Mouse (Mus musculus) layer of hippocampus, adult 11-12 months (tissue): ENCODE data around the gene Mtmr14.

Experiments used
- DNase-seq: peaks from one replicate; pipeline ENCODE4 v3.0.0; 2022; ENCODE audit warnings: low spot score

Mtmr14 gene

DNA sequence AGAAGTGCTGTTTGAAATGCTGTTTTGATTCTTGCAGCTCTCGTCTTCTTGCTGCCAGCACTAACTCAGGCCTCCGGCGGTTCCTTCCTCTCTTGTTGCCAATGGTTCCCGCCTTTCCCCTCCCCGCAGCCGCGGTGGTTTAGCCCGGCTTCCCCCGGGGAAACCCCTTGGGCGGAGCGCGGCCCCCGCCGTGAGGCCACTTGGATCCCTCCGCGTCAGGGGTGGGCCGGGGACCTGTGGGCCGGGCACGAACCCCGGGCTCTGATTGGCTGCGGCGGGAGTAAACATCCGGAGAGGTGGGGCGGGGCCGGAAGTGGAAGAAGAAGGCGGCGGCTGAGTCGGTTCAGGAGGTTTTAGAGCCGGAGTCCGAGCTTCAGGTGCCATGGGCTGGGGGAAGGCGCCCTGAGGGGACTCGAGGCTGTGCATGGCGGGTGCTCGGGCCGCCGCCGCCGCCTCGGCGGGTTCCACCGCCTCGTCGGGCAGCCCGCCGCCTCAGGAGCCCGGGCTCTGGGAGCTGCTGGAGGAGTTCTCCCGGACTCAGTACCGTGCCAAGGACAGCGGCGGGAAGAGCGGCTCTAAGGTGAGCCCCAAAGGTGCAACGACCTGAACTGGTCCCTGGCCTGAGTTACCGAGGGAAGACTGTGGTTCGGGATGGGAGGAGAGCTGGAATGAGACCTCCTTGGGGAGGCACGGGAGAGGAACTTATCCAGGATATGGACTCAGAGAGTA is at the start of gene Mtmr14:
Gene Mtmr14, plus strand, starts transcription at position 302 of the 729 bp plus-strand sequence.
- peak; percentile 98 for DNase-seq

DNA sequence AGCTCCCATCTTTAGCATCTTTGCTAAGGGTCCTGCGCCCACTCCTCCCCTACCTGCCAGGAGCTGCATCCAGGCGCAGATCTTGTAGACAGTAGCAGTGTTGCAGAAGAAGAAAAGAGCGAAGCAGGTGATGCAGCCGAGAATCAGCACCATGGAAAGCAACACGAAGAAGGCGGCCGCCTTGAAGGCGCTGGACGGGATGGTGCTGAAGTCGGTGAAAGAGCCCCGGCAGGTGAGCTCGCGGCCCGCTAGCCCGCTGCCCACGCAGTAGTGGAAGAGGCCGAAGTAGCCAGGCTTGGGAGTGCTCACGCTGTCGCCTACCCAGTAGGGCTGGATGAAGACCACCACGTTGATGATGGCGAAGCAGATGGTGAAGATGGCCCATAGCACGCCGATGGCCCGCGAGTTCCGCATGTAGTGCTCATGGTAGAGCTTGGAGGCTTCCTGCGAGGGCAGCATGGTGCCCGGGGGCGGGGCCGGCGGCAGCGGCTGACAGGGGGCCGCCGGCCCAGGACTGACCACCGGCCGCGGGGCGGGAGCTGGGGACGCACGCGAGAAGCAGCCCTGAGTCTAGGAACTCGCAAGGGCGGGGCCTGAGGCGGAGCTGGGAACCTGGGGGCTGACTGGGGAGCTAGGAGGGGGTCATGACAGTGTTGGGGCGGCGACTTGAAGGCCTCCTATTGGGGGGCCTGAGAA is 43.7 kb upstream of the Mtmr14 start:
- DNase-seq: no peak

- no peak for DNase-seq
Measured at GRCm38 (mm10) chr6:113194517-113194840, 43.2 kb upstream of the Mtmr14 start.

GRCm38 (mm10) chr6:113194841-113195595 is 42.6 kb upstream of the Mtmr14 start, which contains the start of gene Lhfpl4:
Gene Lhfpl4 (minus strand): TSS chr6:113195384.
- DNase-seq: peak; percentile 52

DNA sequence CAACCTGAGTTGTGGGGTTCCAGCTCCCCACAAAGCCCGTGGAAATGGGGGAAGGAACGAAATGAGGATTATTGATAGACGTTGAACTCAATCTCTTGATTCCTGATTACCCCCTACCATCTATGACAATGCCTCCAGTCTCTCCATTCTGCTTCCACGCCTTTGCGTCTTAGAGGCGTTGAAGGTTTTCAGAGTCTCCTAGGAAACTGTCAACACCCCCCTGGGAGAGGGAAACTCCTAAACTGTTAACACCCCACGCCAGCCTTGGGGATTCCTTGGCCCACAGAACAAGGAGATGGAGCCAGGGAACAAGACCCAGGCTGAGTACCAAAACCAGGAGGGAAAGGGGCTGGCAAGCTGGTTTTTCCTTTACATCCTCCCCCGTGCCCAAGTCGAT is 42.0 kb upstream of the Mtmr14 start:
- no peak for DNase-seq

- DNase-seq: no peak
Measured at GRCm38 (mm10) chr6:113216280-113216679, 21.4 kb upstream of the Mtmr14 start.

DNA sequence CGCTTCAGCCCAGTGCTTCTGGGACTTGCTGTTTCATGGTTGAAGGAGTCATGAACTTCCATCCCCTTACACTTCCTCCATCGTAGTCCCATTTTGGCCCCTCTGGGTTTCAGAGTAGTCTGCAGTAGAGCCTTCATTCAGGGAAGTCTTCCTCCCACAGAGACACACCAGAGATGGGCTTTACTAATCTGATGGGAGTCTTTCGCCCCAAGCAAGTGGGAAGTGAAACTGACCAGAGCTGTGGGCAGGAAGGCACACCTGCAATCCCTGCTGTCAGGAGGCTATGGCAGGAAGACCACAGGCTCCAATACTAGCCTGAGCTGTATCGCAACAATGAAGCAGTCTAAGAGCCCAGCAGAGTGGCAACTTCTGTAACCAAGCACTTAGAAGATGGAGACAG is 11.8 kb upstream of the Mtmr14 start:
- DNase-seq: no peak

- no peak for DNase-seq
Measured at GRCm38 (mm10) chr6:113226705-113227104, 10.9 kb upstream of the Mtmr14 start.

GRCm38 (mm10) chr6:113235141-113235540 is 2.5 kb upstream of the Mtmr14 start:
- DNase-seq: no peak

- DNase-seq: no peak
Measured at GRCm38 (mm10) chr6:113238442-113238841, 799 bp downstream of the Mtmr14 start.

GRCm38 (mm10) chr6:113242753-113243152 is 5.1 kb downstream of the Mtmr14 start:
- DNase-seq: no peak

DNA sequence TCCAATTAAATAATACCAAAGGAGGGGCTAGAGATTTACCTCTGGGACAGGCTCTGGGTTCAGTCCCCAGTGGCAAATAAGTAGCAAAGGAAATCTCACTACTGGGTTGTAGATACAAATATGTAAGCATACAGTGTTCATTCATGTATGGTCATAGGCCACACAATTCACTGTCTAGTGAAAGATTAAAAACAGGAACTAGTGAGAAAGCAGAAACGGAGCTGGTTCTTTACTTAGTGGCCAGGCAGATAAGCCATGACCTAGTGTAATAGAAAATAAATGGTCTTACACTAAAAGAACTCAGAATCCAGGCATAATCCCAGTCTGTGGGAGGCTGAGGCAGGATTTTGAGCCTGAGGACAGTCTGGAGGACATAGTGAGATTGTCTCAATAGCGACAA is 7.9 kb downstream of the Mtmr14 start:
- no peak for DNase-seq

GRCm38 (mm10) chr6:113250786-113251185 is 13.1 kb downstream of the Mtmr14 start:
- DNase-seq: no peak

- no peak for DNase-seq
Measured at GRCm38 (mm10) chr6:113251921-113252320, 14.3 kb downstream of the Mtmr14 start.

DNA sequence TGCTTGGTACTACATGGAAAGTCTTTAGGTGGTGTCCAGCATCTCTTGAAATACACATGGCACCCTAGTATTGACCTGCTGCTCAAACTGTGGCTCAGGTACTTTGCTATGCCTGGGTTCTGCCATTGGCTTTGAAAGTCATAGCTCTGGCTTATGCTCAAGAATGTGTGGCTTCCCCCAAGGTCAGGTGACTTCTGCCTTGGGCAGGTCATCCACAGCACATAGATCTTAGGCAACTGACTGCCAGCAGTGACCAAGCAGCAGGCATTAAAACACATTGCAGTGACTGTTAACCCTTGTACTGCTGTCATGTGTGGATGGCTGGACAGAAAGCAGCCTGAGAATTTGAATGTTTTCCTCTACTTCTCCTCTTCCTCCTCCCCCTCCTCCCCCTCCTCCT is 17.3 kb downstream of the Mtmr14 start:
- DNase-seq: no peak

DNA sequence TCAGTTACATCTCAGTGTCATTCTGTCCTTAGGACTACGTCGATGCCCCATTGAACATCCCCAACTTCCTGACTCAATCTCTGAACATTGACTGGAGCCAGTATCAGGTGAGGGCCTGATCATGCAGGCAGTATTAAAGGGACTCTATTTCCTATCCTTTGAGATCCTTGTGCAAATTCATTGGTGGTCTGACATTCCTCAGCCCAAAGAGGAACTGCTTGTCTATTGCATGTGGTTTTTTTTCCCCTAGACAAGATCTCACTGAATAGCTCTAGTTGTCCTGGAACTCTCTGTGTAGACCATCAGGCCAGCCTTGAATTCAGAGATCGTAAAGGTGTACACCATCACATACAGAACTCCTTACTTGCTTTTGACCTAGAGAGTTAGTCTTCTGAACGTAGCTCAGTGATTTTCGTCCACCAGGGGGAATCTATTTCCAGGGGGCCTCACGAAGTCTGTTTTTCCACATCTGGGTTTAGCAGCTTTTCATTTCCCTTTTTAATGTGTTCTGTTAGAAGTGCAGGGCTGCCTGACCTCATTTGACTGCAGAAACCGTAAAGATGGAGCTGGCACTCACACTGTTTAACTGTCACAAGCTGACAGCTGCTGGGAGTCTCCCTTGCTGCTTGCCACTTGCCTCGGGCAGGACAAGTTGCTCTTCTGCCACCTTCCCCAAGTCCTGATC is 23.7 kb downstream of the Mtmr14 start:
- DNase-seq: no peak

- DNase-seq: no peak
Measured at GRCm38 (mm10) chr6:113263531-113263930, 25.9 kb downstream of the Mtmr14 start.

DNA sequence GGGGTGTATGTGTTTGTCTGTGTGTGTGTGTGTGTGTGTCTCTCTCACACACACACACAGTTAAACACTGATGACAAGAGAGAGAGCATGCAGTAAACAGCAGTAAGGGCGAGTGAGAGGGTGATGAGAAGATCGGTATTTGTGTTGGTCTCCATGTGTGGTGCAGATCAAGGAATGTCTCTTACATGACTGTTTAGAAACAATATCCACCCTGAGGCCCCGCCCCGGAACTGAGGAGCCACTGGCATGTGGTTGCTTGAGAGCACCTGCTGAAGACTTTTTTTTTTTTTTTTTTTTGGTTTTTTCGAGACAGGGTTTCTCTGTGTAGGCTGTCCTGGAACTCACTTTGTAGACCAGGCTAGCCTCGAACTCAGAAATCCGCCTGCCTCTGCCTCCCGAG is 26.8 kb downstream of the Mtmr14 start:
- no peak for DNase-seq

DNA sequence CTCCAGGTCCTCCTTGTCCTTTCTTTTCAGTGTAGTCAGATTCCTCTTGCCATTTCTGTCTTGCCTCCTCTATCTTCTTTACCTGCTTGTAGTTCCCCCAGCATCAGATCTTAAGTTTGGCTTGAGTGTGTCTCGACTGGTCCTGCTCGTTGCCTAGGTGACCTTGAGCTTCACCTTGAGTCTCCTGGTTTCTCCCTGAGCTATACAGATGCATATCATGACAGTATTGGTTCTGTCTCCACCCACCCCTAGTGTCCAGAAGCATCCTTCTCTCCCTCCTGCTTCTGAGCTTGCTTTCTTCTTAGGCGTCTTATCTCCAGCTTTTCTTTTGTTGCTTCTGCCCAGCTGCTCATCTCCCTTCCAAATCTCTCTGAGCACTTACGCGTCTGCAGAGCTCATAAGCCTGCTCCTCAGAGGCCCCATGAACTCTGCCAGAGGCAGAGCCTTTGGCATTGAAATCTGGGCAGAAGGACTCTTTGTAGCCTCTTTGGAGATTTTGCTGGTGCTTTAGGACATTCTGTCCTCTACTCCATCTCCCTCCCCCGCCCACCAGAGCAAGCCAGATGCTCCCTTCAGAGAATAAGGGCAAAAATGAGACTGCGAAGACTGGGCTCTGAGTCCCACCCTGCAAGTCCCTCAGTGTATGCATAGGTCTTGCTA is 29.5 kb downstream of the Mtmr14 start:
- no peak for DNase-seq

GRCm38 (mm10) chr6:113267988-113268387 is 30.3 kb downstream of the Mtmr14 start:
- no peak for DNase-seq

DNA sequence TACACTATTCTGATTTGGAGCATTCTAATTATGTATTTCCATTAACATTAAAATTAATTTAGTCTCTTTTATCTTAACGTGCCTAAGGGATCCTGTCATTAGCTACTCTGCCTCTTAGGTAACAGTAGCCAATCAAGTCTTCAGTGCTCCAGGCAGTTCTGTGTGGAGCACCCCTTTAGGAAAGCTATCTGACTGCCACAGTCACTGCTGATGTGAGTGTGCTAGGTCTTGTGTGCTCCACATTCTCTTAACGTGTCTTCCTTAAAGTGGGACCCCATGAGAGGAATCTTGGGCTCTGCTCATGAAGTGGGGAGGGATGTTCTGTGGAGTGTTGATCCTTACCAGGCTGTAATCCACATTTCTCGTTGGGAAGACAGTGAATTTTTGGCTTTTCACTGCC is 34.7 kb downstream of the Mtmr14 start:
- no peak for DNase-seq

- peak; percentile 31 for DNase-seq
Measured at GRCm38 (mm10) chr6:113276846-113277245, 39.2 kb downstream of the Mtmr14 start.
